Mouse (Mus musculus): Measurements from ENCODE around the gene Egfr.
A peak's percentile ranks its signal among the peaks of the same experiment; 100 is the strongest.

Egfr gene

DNA sequence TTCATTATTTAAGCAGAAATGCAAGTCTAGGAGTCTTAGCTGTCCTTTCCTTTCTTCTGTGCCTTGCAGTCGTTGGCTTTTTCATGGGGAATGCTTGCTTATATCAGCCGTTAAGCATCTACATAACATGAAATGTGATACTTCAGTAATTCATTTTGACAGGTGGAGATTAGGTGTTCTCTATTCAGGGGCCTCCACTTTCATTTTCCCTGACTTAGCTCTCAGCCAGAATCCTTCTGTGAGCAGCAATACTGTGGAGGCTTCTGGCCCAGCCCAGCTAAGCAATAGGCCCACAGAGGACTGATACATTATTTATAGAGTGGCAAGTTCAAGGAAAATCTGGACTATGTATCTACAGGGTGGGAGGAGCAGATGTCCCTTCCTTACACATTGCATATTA lies 25.0 kb downstream of the Egfr start:
- no peak for DNase-seq (ENCODE audit: low spot score in 2 of 2)

DNA sequence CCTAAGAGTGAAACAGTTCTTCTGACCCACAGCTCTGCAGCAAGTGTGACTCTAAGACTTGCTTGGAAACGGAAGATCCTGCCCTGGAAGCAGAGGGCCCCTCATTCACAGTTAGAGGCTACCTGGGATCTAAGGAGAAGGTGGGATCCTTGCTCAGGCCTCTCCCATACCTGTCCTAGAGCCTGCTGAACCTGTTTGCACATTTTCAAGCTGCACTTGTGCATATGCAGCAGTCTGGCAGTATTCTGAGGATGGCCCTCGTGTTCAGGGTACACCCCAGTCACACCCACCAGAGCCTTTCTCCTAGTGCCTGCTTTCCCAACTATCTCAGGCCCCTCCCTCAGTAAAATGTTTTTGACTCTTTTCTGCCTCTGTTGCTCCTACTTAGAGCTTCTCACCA lies 29.6 kb downstream of the Egfr start:
- no peak for DNase-seq (ENCODE audit: low spot score in 2 of 2)

DNA sequence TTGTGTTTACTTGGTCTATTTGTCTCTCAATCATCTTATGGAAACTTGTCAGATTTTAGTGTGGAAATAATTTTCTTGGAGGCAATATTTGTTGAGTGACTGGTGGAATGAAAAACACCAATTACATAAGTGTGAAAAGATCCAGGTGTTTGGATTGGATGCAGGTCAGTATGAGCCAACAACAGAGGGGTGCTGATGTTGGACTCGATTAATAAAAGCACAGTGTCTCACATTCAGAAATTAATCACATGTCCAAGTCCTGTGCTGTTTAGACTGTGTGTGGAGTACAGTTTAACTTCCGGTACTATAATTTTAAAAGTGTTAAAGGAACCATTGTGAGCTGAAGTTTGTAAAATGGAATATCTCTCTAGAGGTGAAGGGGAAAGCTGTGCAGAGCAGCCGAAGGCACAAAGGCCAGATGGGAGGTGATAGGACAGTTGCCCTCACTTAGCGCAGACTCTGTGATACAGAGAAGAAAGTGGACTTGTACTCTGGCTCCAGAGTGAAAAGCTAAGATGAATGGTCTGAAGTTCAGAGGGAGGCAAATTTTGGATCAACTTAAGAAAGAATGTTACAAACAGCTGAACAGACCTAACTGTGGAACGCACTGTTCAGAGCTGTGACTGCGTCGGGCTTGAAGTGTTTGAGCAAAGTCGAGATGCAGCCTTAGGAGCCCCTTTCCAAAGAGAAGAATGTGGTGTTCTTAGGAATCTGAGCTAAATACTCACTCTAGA lies 32.1 kb downstream of the Egfr start:
- DNase-seq (ENCODE audit: low spot score in 2 of 2) = no peak

DNA sequence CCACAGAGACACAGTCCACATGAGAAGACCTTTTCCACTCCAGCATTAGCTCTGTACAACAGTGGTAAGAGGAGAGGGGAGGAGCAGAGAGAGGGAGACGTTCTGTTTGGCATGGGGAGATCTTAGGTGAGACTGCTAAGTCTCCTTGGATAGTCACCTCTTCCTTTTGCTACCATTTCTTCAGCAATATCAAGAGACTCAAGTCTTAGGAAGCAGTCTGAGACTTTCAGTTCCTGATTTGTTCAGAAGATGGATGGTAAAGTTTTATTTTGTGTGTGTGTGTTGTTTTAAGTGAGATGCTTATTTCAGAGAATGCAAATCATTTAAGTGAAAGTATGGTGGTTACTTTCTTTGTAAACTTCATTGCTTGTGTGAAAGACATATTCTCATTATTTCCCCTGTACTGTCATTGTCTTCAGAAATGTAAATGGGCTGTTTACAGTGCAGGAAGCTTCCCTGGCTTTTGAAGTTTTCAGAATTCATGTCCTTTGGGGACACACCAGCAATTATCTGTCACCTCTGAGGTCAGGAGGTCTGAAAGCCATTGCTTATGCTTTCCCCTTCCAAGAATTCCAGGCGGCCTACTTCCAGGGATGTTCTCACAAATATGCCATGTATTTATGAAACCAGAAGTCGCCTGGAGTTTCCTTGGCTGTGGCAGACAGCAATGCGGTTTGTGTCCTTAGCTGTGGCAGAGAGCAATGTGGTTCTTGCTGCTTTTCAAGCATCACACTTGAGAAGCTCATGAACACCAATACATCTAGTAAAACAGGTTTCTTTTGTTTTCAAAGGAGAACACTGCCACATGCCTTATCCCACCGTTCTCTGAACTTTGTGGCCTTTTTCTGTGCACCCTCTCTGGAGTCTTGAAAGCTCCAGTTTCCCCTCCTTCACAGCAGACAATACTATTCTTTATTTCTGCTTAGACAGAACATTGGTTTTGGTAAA lies 40.9 kb downstream of the Egfr start:
- DNase-seq (ENCODE audit: low spot score in 2 of 2) = no peak

DNA sequence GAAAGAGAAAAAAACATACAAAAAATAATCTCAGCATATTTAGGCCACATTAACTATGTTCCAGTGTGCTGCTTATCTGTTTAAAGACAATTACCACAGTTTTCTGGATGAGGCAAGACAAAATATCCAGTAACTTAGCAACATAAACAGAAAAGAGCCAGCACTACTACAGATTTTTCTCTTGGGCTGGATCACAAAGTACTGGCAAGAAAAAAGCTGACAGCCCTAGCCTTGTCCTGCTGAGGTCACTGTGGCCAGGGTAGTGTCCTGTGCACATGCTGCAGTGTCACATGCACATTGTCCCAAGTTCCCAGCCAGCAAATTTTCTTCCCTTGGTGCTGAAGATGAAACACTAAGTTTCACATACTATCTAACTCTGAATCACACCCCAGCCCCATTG lies 43.0 kb downstream of the Egfr start:
- DNase-seq (ENCODE audit: low spot score in 2 of 2) = peak in 1 of 2 experiments; percentile 40

DNA sequence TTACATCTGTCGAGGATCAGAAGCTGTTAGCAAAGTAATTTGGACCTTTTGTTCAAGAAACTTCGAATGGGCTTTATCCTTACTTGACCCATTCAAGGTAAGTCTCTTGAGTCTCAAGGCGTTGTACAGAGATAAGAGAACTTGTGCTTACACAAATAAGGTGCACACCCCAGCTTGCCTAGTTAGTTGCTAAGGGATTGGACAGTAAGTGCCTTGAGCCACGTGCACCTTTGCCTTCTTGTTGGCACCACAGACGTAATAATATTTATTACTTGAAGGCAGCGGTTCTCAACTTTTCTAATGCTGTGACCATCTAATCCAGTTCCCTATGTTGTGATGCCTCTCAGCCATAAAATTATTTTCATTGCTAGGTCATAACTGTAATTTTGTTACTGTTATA lies 43.5 kb downstream of the Egfr start:
- no peak for DNase-seq (ENCODE audit: low spot score in 2 of 2)

DNA sequence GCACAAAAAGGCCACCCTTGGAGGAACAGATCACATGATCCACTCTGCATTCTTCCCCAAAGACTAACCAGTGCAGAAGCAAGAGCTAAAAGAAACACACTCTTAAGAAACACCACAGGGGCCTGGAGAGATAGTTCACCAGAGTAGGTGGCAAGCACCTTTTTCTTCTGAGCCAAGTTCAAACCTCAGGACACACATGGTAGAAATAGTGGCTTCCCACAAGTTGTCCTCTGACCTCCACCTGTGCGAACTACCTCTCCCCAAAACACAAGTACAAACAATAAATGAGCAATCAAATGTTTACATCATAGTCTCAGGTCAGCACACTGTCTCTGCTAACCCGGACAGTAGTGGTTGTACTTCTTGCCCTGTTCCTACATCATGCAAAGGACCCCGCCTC lies 45.5 kb downstream of the Egfr start:
- DNase-seq (ENCODE audit: low spot score in 2 of 2) = no peak

DNA sequence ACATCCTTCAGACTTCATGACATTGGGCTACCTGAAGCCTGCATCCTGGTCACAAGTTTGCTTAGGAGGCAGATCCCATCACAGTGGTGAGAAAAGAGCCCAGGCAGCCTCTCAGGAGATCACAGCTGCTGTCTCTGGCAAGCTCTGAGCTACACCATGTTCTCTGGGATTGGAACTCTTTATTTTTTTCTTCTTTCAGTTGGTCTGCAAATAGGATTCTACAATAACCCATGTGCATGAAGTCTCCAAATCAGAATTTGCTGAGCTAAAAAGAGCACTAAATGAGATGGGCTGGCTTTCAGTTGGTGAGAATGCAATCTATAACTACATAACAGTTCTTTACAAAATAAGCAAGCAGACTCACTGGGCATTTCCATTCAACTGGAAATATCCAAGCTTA lies 46.1 kb downstream of the Egfr start:
- DNase-seq (ENCODE audit: low spot score in 2 of 2) = no peak

DNA sequence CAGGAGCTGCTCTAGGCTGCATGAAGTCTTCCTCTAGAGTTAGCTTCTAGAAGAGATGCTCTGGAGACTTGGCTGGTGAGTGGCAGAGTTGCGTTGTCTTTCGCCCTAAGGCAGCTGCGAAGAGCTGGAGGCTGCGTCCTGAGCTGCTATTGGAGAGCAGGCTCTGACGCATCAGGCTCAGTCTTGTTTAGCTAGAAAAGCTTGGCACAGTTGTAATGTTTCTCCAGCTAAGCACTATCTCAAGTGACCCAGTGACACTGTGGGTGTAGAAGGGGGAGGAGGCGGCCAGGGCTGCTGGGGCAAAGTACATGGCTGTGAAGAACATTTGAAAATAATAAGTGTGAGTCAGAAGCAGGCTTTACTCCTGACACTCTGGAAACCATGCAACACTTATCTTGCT lies 48.5 kb downstream of the Egfr start:
- DNase-seq (ENCODE audit: low spot score in 2 of 2) = peak; percentile 73 to 83

DNA sequence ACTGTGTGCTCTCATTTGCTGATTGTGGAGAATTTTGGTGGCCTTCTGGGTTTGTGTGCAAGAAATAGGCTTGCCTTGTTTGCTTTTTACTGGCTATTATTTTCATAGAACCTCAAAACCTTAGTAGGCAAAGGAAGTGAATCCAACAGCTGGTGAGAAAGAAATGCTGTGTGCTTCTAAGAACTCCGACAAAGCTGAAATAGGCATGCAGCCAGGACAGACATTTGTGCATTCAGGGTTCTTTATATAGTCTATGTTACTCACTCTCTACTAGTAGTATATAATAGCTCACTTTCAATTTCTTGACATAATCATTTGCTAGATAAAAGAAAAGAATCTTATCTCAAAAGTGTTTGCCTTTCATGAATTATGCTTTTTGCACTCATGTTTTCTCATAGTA lies 50.7 kb downstream of the Egfr start:
- DNase-seq (ENCODE audit: low spot score in 2 of 2) = no peak

DNA sequence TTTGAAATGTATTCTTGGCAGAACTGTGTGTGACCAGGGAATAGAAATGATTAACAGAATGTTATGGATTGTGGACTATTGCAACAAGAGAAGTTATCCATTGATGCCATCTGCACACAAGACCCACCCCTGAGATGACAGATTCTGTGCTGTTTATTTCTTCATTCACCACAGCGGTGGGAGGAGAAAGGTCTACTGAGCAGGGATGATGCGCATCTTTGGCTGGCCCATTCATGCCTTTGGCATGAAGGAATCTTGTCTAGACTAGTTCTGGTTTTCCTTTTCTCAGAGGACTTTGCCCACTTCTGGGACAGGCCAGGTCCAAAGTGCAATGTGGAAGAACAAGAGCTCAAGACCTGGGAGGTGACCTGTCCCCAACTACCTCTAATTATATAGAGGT lies 52.0 kb downstream of the Egfr start:
- DNase-seq (ENCODE audit: low spot score in 2 of 2) = no peak

DNA sequence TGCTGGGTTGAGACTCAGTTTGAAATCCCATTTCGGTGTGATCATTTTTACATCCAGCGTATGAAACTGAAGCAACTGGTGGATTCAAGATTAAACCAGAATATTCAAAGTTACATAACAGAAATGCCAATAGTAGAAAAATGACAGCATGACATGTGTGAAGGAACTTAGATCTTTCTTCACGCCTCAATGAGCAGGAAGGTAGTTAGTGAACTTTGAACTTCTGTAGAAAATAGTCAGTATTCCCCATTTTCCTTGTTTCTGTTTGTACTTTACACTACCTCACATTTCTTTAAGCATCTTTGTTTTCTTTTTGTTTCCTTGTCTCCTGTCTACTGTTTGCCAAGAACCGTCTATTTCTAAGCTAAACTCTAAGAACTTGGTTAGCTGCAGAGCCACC lies 53.9 kb downstream of the Egfr start:
- DNase-seq (ENCODE audit: low spot score in 2 of 2) = no peak

DNA sequence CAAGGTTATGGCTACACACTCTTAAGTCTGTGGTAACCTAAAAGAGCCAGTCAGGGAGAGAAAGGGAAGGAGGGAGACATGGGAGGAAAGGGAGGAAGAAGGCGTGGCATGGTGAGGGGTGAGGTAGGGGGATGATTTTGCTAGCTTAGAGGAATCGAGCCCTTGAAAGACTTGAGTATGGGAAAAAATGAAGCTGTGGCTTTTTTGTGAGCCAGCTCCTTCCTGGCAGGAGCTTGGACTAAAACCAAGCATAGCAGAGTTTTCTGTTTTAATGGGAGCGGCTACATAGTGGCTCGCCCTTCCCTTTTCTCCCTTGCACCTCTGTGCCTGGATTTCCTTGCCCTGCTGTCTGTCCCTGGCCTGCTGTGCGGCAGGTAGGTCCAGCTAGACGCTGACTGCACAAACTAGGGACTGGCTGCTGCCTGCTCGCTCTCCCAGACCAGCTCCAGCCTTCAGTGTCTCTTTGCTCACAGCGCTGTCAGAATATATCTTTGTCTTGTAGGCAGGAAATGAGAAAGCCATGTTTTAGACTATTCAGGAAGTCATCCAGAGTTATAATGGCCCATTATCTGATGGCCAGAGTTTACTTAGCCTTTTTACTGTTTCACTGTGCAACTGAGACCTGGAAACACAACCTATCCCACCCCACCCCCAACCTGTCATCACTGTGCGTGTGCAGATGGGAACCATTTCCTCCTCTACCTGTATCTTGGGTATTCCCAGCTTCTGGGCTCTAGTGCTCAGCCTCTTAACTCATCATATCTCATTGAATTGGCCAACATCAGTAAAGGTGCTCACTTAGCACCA lies 57.4 kb downstream of the Egfr start:
- no peak for DNase-seq (ENCODE audit: low spot score in 2 of 2)

DNA sequence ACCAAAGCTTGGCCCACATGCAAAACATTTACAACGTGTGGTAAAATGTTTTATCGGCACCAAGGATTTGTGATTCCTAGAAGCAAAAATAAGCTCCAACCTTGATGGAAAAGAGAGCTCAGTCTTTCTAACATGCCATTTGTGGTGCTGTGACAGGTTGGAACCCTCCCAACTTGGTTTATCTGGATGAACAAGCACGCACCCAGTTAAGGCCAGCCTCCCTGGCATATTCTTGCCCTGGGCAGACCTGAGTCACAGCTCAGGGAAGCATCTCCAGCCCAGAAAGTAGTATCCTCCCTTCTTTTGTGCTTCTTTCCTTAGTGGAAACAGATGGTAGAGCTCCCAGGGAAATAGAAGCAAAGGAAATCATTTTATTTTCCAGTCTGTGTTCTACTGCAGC lies 58.1 kb downstream of the Egfr start:
- no peak for DNase-seq (ENCODE audit: low spot score in 2 of 2)

DNA sequence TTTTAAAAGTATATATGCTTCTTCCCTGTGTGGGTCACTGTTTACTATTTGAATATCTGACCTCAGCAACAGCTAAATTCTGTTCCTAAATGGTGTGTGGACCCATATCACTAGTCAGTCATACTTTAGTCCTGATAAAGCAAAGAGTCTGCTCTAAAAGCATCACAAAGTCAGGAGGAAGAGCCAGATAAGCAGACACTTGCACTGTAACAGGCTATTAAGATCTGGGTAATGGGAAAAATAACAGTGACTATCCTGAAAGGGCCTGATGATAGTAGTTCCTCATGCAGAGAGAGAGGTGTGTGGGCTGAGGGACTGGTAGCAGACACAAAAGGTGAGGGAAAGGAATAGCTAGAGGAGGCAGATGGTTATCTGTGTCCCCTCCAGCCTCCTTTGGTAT lies 61.3 kb downstream of the Egfr start:
- DNase-seq (ENCODE audit: low spot score in 2 of 2) = no peak

DNA sequence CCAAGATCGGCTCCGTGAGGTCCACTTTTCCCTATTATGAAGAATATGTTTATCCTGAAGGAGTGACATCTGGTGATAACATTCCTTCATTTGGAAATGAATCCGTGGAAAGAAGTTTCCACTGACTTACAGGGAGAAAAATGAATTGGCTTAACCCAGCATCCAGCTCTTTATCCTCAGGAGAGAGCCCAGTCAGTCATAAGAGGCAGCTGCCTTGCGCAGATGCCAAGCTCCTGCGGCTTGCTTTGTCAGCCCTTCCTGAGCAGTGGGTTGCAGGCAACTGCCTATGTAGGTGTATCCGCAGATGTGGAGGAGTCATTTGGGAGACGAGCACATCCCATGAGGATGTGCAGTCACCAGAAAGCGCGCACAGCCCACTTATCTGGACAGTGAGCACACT lies 64.4 kb downstream of the Egfr start:
- DNase-seq (ENCODE audit: low spot score in 2 of 2) = no peak

DNA sequence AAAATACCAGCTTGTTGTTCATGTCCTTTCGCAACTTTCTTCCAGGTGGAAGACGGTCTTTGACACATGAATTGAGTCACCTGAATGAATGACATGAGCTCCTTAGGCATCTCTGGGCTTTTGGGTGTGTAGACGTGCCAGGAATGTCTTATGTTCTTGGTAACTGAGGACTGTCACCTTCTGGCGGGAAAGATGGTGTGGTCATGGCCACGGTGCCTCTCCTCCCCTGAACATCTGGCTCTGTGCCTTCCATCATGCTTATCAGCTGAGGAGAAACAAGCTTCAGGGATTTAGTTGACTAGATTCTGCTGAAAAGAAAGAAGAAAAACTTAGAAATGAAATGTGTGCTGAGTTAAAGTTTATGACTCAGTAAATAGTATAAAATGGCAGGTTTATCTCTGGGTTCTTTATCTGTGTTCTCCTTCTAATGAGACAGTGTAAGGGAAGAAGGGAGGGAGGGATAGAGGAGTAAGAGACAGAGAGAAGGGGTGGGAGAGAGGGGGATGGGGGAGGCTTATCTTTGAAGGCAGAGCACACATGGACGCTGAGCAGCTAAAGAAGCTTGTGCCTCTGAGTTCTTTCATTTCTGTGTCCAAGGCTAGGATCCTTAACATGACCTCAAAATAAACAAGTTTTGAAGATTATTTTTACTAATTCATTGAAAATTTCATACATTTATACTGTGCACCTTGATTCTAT lies 65.5 kb downstream of the Egfr start:
- DNase-seq (ENCODE audit: low spot score in 2 of 2) = no peak

DNA sequence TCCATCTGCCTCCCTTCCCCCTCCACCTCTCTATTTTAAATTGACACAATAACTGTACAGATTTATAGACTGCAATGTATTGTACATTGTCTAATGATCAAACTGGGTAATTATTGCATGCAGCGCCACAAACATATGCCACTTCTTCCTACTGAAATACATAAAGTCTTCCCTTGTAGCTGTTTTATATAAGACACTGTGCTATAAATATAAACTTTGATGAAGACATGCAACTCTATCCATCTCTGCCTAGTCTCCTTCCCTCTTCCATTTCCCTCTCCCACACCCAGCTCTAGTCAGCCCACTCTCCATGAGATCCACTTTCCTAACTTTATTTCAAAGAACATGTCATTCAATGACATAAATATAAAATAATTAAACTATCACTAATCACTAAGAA lies 67.4 kb downstream of the Egfr start:
- no peak for DNase-seq (ENCODE audit: low spot score in 2 of 2)

DNA sequence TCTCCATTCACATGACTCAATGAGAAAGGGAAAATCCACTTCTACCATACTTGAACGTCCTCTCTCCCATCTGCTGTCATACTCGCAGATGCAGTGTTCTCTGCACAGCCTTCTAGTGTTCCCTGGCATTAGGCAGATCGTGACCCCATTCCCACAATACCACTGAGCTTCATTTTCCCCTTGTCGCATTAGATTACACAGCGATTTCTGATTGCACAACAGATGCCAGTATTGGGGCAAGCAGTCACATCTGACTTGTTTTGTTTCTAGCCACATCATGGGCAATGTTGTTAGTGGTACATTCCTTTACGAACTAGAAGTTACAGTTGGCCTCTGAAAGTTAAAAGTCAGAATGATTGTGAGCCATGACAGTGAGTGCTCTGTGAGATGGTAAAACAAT lies 68.1 kb downstream of the Egfr start:
- DNase-seq (ENCODE audit: low spot score in 2 of 2) = no peak

DNA sequence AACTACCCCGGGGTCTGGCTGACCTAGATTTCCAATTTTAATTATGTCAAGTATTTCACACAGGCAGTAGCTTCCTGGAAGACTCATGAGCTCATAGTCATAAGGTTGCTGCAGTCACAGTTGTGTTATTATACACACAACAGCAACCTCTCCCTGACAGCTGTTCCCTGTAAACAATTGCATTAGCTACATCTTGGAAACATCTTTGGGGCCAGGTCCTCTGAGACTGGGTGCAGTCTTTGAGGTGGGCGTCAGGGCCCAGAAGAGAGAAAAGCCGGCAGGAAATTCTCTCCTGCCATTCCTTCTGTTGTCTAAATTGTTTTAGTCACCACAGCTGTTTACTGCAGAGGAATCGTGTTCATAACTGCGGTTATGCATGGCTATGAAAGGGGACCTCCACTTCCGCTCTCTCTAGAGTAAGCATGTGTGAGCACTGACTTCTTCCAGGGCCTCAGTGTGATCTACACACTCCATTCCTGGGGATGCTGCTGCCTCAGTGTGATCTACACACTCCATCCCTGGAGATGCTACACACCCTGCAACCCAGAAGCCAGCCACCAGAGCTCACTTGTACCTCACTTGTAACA lies 69.8 kb downstream of the Egfr start:
- DNase-seq (ENCODE audit: low spot score in 2 of 2) = no peak

DNA sequence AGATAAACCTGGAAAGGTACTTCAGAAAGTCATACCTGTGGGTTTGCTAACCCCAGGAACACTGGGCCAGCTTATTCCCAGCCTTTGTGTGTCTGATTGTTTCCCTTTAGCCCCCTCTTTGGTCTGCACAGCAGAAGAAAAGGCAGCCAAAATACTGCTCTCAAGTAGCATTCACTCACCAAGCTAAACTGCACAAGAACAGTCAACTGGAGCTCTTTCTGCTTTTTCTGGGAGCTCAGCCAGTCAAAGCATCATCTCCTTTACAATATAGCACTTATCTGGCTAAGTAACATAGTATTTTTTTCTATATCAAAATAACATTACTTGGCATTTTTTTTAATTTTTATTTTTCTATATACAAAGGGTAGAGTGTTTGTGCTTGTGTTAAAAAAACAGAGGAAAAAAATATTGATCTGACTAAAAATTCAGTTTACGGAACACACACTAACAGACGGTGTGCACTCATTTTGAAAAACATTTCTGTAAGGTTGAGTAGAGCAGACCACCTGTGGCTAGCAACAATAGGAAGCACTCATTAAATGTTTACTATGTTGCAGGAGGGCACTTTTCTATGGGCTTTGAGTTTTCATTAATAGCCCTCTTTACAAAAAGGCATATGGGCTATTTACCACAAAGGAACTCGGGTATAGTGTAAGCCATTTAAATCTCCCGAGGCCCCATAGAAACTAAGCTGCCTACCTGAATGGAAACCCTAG lies 72.0 kb downstream of the Egfr start:
- DNase-seq (ENCODE audit: low spot score in 2 of 2) = no peak

All from urinary bladder, postnatal 36 days (tissue).